8 mouse cellular contexts compared by ENCODE assay signal in genomic region chr16:17110771-17111743, GRCm38 (mm10). TPM values are rescaled to one million over a fixed set of nuclear protein-coding genes. Genes with fewer than 3 reads are reported as not detected.
DNase-seq lines count a peak whose midpoint lies in the region; ATAC-seq and TF ChIP-seq lines count a peak whose summit lies in the region.

Gene Ppil2 (minus strand): TSS chr16:17111257.

- peak within 1 kb of the TSS; percentile 68; the same call in 1 of the 2 replicates for H3K27ac ChIP-seq in heart, embryonic 12.5 days (ENCODE audit: poor library complexity, severe bottlenecking)
- peak within 1 kb of the TSS; percentile 16; the same call in 1 of the 2 replicates for H3K27ac ChIP-seq in kidney, embryonic 16.5 days (ENCODE audit: low read length)
- H3K27ac ChIP-seq in liver, embryonic 11.5 days (ENCODE audit: low read depth, low read length) = peak within 1 kb of the TSS; percentile 28; the same call in 1 of the 2 replicates

- TF ChIP-seq POLR2A in myocyte (IDR thresholded peaks at IDR 0.05; ENCODE audit: insufficient read length, low read depth) = peak; percentile 83

- H3ac ChIP-seq in myocyte (ENCODE audit: control insufficient read depth, insufficient read length) = peak within 1 kb of the TSS; percentile 5

- H3K9ac ChIP-seq in heart, embryonic 12.5 days = peak within 1 kb of the TSS; percentile 84
- H3K9ac ChIP-seq in kidney, embryonic 16.5 days (replicated peaks; ENCODE audit: low read length) = peak within 1 kb of the TSS; percentile 72
- peak within 1 kb of the TSS; percentile 55 for H3K9ac ChIP-seq in liver, embryonic 11.5 days (ENCODE audit: low read depth, low read length)

- H3K4me3 ChIP-seq in erythroblast, embryonic 14.5 days (replicated peaks) = peak within 1 kb of the TSS; percentile 87
- H3K4me3 ChIP-seq in heart, embryonic 12.5 days = peak within 1 kb of the TSS; percentile 74
- peak within 1 kb of the TSS; percentile 78 for H3K4me3 ChIP-seq in kidney, embryonic 16.5 days (ENCODE audit: low read length)
- peak within 1 kb of the TSS; percentile 65 for H3K4me3 ChIP-seq in liver, embryonic 11.5 days (ENCODE audit: low read depth, low read length)
- H3K4me3 ChIP-seq in myocyte = peak within 1 kb of the TSS; percentile 65

- peak; percentile 79 for DNase-seq in CD4-positive, CD25-positive, alpha-beta regulatory T cell, adult 2 months (ENCODE audit: low read depth, low spot score)
- peak; percentile 92 for DNase-seq in brain, adult 2 months (ENCODE audit: low read depth, low spot score)
- DNase-seq in liver, embryonic 11.5 days (ENCODE audit: low spot score) = peak; percentile 76
- peak; percentile 70 to 82 for DNase-seq in spleen, postnatal 4 days (ENCODE audit: low spot score in 2 of 2)

- peaks cover 22% of the 10 kb centered on the region for H3K4me1 ChIP-seq in erythroblast, embryonic 14.5 days (ENCODE audit: control insufficient read depth)
- peaks cover 11% of the 10 kb centered on the region for H3K4me1 ChIP-seq in heart, embryonic 12.5 days (replicated peaks)
- H3K4me1 ChIP-seq in kidney, embryonic 16.5 days (ENCODE audit: insufficient read depth, low read length) = peaks cover 9% of the 10 kb centered on the region
- H3K4me1 ChIP-seq in liver, embryonic 11.5 days (replicated peaks; ENCODE audit: control insufficient read depth, insufficient read depth, low read length) = peaks cover 9% of the 10 kb centered on the region

- peaks cover 17% of the 10 kb centered on the region for H3K79me2 ChIP-seq in myocyte (ENCODE audit: control insufficient read depth, insufficient read depth)

- H3K4me2 ChIP-seq in heart, embryonic 12.5 days = peak within 1 kb of the TSS; percentile 66
- H3K4me2 ChIP-seq in kidney, embryonic 16.5 days (replicated peaks; ENCODE audit: low read depth, low read length) = peak within 1 kb of the TSS; percentile 70
- peak within 1 kb of the TSS; percentile 73 for H3K4me2 ChIP-seq in liver, embryonic 11.5 days
- peak within 1 kb of the TSS; percentile 97 for H3K4me2 ChIP-seq in myocyte (ENCODE audit: low read depth)

- ATAC-seq in heart, embryonic 12.5 days (ENCODE audit: insufficient number of reproducible peaks, low FRiP score) = peak; percentile 78
- ATAC-seq in kidney, embryonic 16.5 days (ENCODE audit: low FRiP score, low TSS enrichment) = peak; percentile 85
- ATAC-seq in liver, embryonic 11.5 days (replicated peaks; ENCODE audit: low FRiP score) = peak; percentile 88

- no peaks in the 10 kb centered on the region for H3K9me3 ChIP-seq in erythroblast, embryonic 14.5 days (ENCODE audit: control insufficient read depth, low read length)
- H3K9me3 ChIP-seq in heart, embryonic 12.5 days (replicated peaks) = no peaks in the 10 kb centered on the region
- no peaks in the 10 kb centered on the region for H3K9me3 ChIP-seq in kidney, embryonic 16.5 days (ENCODE audit: low read length)
- H3K9me3 ChIP-seq in liver, embryonic 11.5 days (ENCODE audit: control insufficient read depth, low read length) = no peaks in the 10 kb centered on the region

- H3K27me3 ChIP-seq in erythroblast, embryonic 14.5 days (ENCODE audit: control insufficient read depth) = no peaks in the 10 kb centered on the region
- no peaks in the 10 kb centered on the region for H3K27me3 ChIP-seq in heart, embryonic 12.5 days (replicated peaks)
- H3K27me3 ChIP-seq in kidney, embryonic 16.5 days (ENCODE audit: insufficient read depth, low read length) = no peaks in the 10 kb centered on the region
- no peaks in the 10 kb centered on the region for H3K27me3 ChIP-seq in liver, embryonic 11.5 days (replicated peaks; ENCODE audit: control insufficient read depth, insufficient read depth, low read length)
- no peaks in the 10 kb centered on the region for H3K27me3 ChIP-seq in myocyte (ENCODE audit: control insufficient read depth, insufficient read depth, insufficient read length)

- H3K36me3 ChIP-seq in erythroblast, embryonic 14.5 days (ENCODE audit: control insufficient read depth) = peaks cover 50% of the 10 kb centered on the region
- peaks cover 47% of the 10 kb centered on the region for H3K36me3 ChIP-seq in heart, embryonic 12.5 days
- peaks cover 38% of the 10 kb centered on the region for H3K36me3 ChIP-seq in kidney, embryonic 16.5 days (ENCODE audit: insufficient read depth, low read length)
- peaks cover 16% of the 10 kb centered on the region for H3K36me3 ChIP-seq in liver, embryonic 11.5 days (ENCODE audit: control insufficient read depth, insufficient read depth, low read length)
- H3K36me3 ChIP-seq in myocyte (ENCODE audit: control insufficient read depth, insufficient read depth) = peaks cover 12% of the 10 kb centered on the region

- 8% methylated on average over 38 of the region's 38 CpGs for WGBS in heart, embryonic 12.5 days
- WGBS in kidney, embryonic 16.5 days = 6% methylated on average over 37 of the region's 38 CpGs
- WGBS in liver, embryonic 11.5 days = 7% methylated on average over 38 of the region's 38 CpGs

TF ChIP-seq in myocyte, 11 proteins besides CTCF, POLR2A, EP300 and RAD21:
- peak; percentile 91 for TF ChIP-seq POLR2AphosphoS2 (IDR thresholded peaks at IDR 0.05; ENCODE audit: insufficient read length, low read depth)
- no peak for TF ChIP-seq E2F4 (IDR thresholded peaks at IDR 0.05; ENCODE audit: insufficient read depth)
TF ChIP-seq in myocyte: peak in this region for 1.

RNA-seq across cellular contexts. Expression of gene Ppil2, which starts in this region (rescaled TPM):
- polyA plus RNA-seq in erythroblast, embryonic 14.5 days (2012) = 10.4 and 11.9 TPM in 2 replicates
- 101 and 105 TPM in 2 replicates for polyA plus RNA-seq in heart, embryonic 12.5 days (2016; fragmentation: Nextera tagmentation; extraction: Ambion mirVana)
- 150 and 161 TPM in 2 replicates for polyA plus RNA-seq in kidney, embryonic 16.5 days (2015; fragmentation: Nextera tagmentation; extraction: Ambion mirVana)
- polyA plus RNA-seq in liver, embryonic 11.5 days (2014; fragmentation: Nextera tagmentation; extraction: Ambion mirVana) = 111 TPM in 2 replicates
- 48.5 TPM for polyA plus RNA-seq in myocyte (2012; fragmentation: generic; extraction: Trizol)

Comparison
In these comparisons a context has a peak if more than half of its experiments do, and no peak if none do; other contexts are left out.
1. Peak in every context shown above with its lines: DNase-seq, ATAC-seq, H3K4me3 ChIP-seq and H3K27ac ChIP-seq.
2. H3K27ac ChIP-seq: peak in every context shown above with its lines; median percentile 68 in heart, embryonic 12.5 days; 28 in liver, embryonic 11.5 days; 16 in kidney, embryonic 16.5 days.